Mouse (Mus musculus): ENCODE data around the gene Vwa5b1. TPM values are rescaled to one million over a fixed set of nuclear protein-coding genes. Genes with fewer than 3 reads are reported as not detected.

The Vwa5b1 gene
- polyA plus RNA-seq, 1 experiment from 2014 or later = 0.11 TPM

Other genes starting within 250 kb of the Vwa5b1 start
- not detected in 2 replicates for gene Fam43b, start 239.4 kb downstream of the Vwa5b1 start, polyA plus RNA-seq (2014; fragmentation: Nextera tagmentation; extraction: Ambion mirVana)
- gene Mul1, start 201.2 kb downstream of the Vwa5b1 start, polyA plus RNA-seq (2014; fragmentation: Nextera tagmentation; extraction: Ambion mirVana) = 16.7 and 16.9 TPM in 2 replicates
- 7.4 and 10.1 TPM in 2 replicates for gene Camk2n1, start 181.6 kb downstream of the Vwa5b1 start, polyA plus RNA-seq (2014; fragmentation: Nextera tagmentation; extraction: Ambion mirVana)
- gene Pla2g2c, start 88.9 kb upstream of the Vwa5b1 start, polyA plus RNA-seq (2014; fragmentation: Nextera tagmentation; extraction: Ambion mirVana) = 0.46 and 0.81 TPM in 2 replicates
- gene Ubxn10, start 101.3 kb upstream of the Vwa5b1 start, polyA plus RNA-seq (2014; fragmentation: Nextera tagmentation; extraction: Ambion mirVana) = 1.3 and 2.0 TPM in 2 replicates
- gene Pla2g2f, start 121.7 kb upstream of the Vwa5b1 start, polyA plus RNA-seq (2014; fragmentation: Nextera tagmentation; extraction: Ambion mirVana) = not detected in 2 replicates
- gene Pla2g2d, start 139.9 kb upstream of the Vwa5b1 start, polyA plus RNA-seq (2014; fragmentation: Nextera tagmentation; extraction: Ambion mirVana) = not detected in 2 replicates
- 0.34 and 0.35 TPM in 2 replicates for gene Pla2g5, start 227.6 kb upstream of the Vwa5b1 start, polyA plus RNA-seq (2014; fragmentation: Nextera tagmentation; extraction: Ambion mirVana)
- not detected in 2 replicates for gene Gm13030, start 238.1 kb upstream of the Vwa5b1 start, polyA plus RNA-seq (2014; fragmentation: Nextera tagmentation; extraction: Ambion mirVana)
- 0.76 and 0.84 TPM in 2 replicates for gene Pla2g2e, start 242.1 kb upstream of the Vwa5b1 start, polyA plus RNA-seq (2014; fragmentation: Nextera tagmentation; extraction: Ambion mirVana)

Data from kidney, embryonic 14.5 days (tissue).